Mouse (Mus musculus): ENCODE data around the gene Olfr632.
"Not testable (repeated sequence)": the region's sequence is repeated elsewhere in the genome, so short reads cannot be mapped to it uniquely, and the experiment has no call there.

Gene Olfr632

GRCm38 (mm10) chr7:103934264-103934663 is at the start of gene Olfr632:
Gene Olfr632 (plus strand): TSS chr7:103934347.
- no peak for DNase-seq (ENCODE audit: low read depth, low spot score)

GRCm38 (mm10) chr7:103886152-103886551 is 48.0 kb upstream of the Olfr632 start, which contains the start of gene Olfr66:
Gene Olfr66 (minus strand): TSS chr7:103886252.
- no peak for DNase-seq (ENCODE audit: low read depth, low spot score)

GRCm38 (mm10) chr7:103894385-103894784 is 39.8 kb upstream of the Olfr632 start, which contains the start of gene Olfr64:
Gene Olfr64 (minus strand): TSS chr7:103894485.
- DNase-seq (ENCODE audit: low read depth, low spot score): no peak

- peak; percentile 10 for DNase-seq (ENCODE audit: low read depth, low spot score)
These were observed 31.0 kb upstream of the Olfr632 start, which contains the start of gene Olfr65 for GRCm38 (mm10) chr7:103903187-103903586. Gene Olfr65 (plus strand): TSS chr7:103903487.

- no peak for DNase-seq (ENCODE audit: low read depth, low spot score)
These were observed 24.1 kb upstream of the Olfr632 start for GRCm38 (mm10) chr7:103910047-103910446.

- no peak for DNase-seq (ENCODE audit: low read depth, low spot score)
These were observed 21.1 kb upstream of the Olfr632 start for GRCm38 (mm10) chr7:103912969-103913511.

- DNase-seq (ENCODE audit: low read depth, low spot score): no peak
These were observed 18.8 kb upstream of the Olfr632 start for GRCm38 (mm10) chr7:103915338-103915737.

- no peak for DNase-seq (ENCODE audit: low read depth, low spot score)
These were observed 5.6 kb upstream of the Olfr632 start, which contains the start of gene Olfr631 for GRCm38 (mm10) chr7:103928525-103928924. Gene Olfr631 (plus strand): TSS chr7:103928825.

GRCm38 (mm10) chr7:103942730-103943129 is 8.6 kb downstream of the Olfr632 start:
- DNase-seq (ENCODE audit: low read depth, low spot score): peak; percentile 30

GRCm38 (mm10) chr7:103944137-103944536 is 10.0 kb downstream of the Olfr632 start, which contains the start of gene Olfr633:
Gene Olfr633 (plus strand): TSS chr7:103944437.
- DNase-seq (ENCODE audit: low read depth, low spot score): no peak

- not testable (repeated sequence) for DNase-seq (ENCODE audit: low read depth, low spot score)
These were observed 32.7 kb downstream of the Olfr632 start for GRCm38 (mm10) chr7:103966873-103967272.

- no peak for DNase-seq (ENCODE audit: low read depth, low spot score)
These were observed 36.7 kb downstream of the Olfr632 start, which contains the start of gene Olfr635 for GRCm38 (mm10) chr7:103970852-103971251. Gene Olfr635 (plus strand): TSS chr7:103971152.

GRCm38 (mm10) chr7:103971782-103972181 is 37.6 kb downstream of the Olfr632 start:
- DNase-seq (ENCODE audit: low read depth, low spot score): no peak

Measured in brain, adult 2 months (tissue).